Mouse (Mus musculus) hindbrain, embryonic 16.5 days (tissue): ENCODE results near the gene Mfsd4b1. TPM values are rescaled to one million over a fixed set of nuclear protein-coding genes. Genes with fewer than 3 reads are reported as not detected.

Experiments used
- ATAC-seq: fragments of 200-750 bp; cut with Nextera tagmentation; 2 replicates; pipeline ENCODE4 v1.8.0; 2017; ENCODE audit warnings: moderate TSS enrichment, moderate library complexity
- H3K27ac ChIP-seq: fragments of 300-500 bp; sonication (generic); 2 replicates; pipeline ENCODE4 v1.5.1; 2014; ENCODE audit warnings: low read depth, mild to moderate bottlenecking, control low read depth, low read length, moderate library complexity
- H3K27me3 ChIP-seq: fragments of 300-500 bp; sonication (generic); replicated peaks from 2 replicates; pipeline ENCODE4 v1.6.1; 2014; ENCODE audit warnings: low read length; ENCODE audit not compliant: control insufficient read depth, insufficient read depth
- H3K36me3 ChIP-seq: fragments of 300-500 bp; sonication (generic); 2 replicates; pipeline ENCODE4 v1.6.1; 2014; ENCODE audit warnings: mild to moderate bottlenecking, low read length, moderate library complexity, mixed read lengths; ENCODE audit not compliant: control insufficient read depth, insufficient read depth
- H3K4me1 ChIP-seq: fragments of 300-500 bp; sonication (generic); 2 replicates; pipeline ENCODE4 v1.6.1; 2014; ENCODE audit warnings: low read depth, low read length; ENCODE audit not compliant: control insufficient read depth, insufficient read depth
- H3K4me2 ChIP-seq: fragments of 300-500 bp; sonication (generic); 2 replicates; pipeline ENCODE4 v1.6.1; 2014; ENCODE audit warnings: mild to moderate bottlenecking, low read length, control low read depth, moderate library complexity
- H3K4me3 ChIP-seq: fragments of 300-500 bp; sonication (generic); 2 replicates; pipeline ENCODE4 v1.5.1; 2014; ENCODE audit warnings: mild to moderate bottlenecking, low read length, control low read depth, moderate library complexity
- H3K9ac ChIP-seq: fragments of 300-500 bp; sonication (generic); 2 replicates; pipeline ENCODE4 v1.6.1; 2014; ENCODE audit warnings: low read depth, mild to moderate bottlenecking, control low read depth, low read length, moderate library complexity
- H3K9me3 ChIP-seq: fragments of 300-500 bp; sonication (generic); 2 replicates; pipeline ENCODE4 v1.6.1; 2014; ENCODE audit warnings: mild to moderate bottlenecking, low read length, moderate library complexity; ENCODE audit not compliant: control insufficient read depth
- WGBS: fragments of 180-500 bp; shearing (Covaris S2); extraction: QIAGEN DNeasy Blood & Tissue Kit; methylation state at CpG from one replicate; pipeline ENCODE4 v1.1.7; 2014; 5-methylcytosine and 5-hydroxymethylcytosine counted together
- polyA plus RNA-seq: library from polyadenylated mRNA; unstranded; fragments of >200 nt; fragmentation: Nextera tagmentation; extraction: Ambion mirVana; gene quantifications from 2 replicates; pipeline ENCODE4 v1.2.1, GENCODE M21; 2015

Gene Mfsd4b1
- polyA plus RNA-seq, 1 experiment from 2014 or later = 0.46 TPM

- Histone ChIP-seq H3K4me1 (no peaks in the 10 kb centered on the region), H3K4me2 (no peak within 1 kb of the TSS), H3K9me3 (no peaks in the 10 kb centered on the region), H3K27me3 (no peaks in the 10 kb centered on the region), H3K27ac (no peak within 1 kb of the TSS), H3K9ac (no peak within 1 kb of the TSS), H3K36me3 (no peaks in the 10 kb centered on the region), H3K4me3 (no peak within 1 kb of the TSS)
- no peak for ATAC-seq
- 84% methylated on average over 12 of the region's 12 CpGs for WGBS
These were observed 38.6 kb downstream of the Mfsd4b1 start, which contains the start of gene Mfsd4b5 for GRCm38 (mm10) chr10:39986466-39986865. Gene Mfsd4b5 (minus strand): TSS chr10:39986646.

DNA sequence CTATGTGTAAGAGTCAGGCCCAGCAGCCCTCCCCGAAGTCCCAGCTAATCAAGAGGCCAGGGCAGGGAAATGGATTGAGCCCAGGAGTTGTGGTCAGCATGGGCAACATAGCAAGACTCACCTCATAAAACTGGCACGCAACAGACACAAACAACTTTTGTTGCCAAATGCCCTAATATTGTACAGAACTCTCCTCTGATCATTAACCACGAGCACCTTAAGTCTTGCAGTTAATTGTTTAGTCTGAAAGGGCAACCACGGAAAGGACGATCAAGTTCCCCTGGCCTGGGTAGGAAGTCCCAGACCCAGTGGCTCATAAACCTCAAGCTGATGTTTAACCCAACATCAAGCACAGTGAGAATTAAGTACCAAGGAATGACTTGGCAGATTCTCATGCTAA lies 42.5 kb downstream of the Mfsd4b1 start:
- Histone ChIP-seq H3K27ac (no peak overlapping the region), H3K9ac (no peak overlapping the region), H3K4me2 (no peak overlapping the region), H3K27me3 (no peaks in the 10 kb centered on the region), H3K4me1 (no peaks in the 10 kb centered on the region), H3K36me3 (no peaks in the 10 kb centered on the region), H3K9me3 (peaks cover 7% of the 10 kb centered on the region), H3K4me3 (no peak overlapping the region)
- WGBS = 80% methylated on average over 5 of the region's 5 CpGs
- no peak for ATAC-seq

DNA sequence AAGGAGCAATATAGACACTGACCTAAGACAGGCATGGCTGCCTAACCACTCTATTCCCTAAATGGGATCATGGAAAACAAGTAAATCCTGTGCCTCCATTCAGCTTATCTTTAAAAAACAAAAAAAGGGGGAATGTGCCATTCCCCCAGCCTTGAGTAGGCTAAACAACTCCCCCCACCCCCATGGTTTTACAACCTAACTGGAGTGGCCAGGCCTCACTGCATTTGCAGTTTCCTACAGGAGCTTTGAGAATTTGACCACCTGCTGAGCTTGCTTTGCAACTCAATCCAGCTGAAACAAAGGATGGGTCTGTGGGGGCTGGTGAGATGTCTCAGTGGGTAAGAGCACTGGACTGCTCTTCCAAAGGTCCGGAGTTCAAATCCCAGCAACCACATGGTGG lies 46.8 kb downstream of the Mfsd4b1 start:
- 96% methylated on average over 1 of the region's 1 CpGs for WGBS

GRCm38 (mm10) chr10:39977346-39977745 lies 47.7 kb downstream of the Mfsd4b1 start:
- Histone ChIP-seq H3K9ac (no peak overlapping the region), H3K4me2 (no peak overlapping the region), H3K4me1 (no peaks in the 10 kb centered on the region), H3K27ac (no peak overlapping the region), H3K4me3 (no peak overlapping the region), H3K9me3 (peaks cover 8% of the 10 kb centered on the region), H3K27me3 (no peaks in the 10 kb centered on the region), H3K36me3 (no peaks in the 10 kb centered on the region)
- ATAC-seq = no peak
- WGBS = 98% methylated on average over 4 of the region's 4 CpGs

More for the DNA sequence above, 46.8 kb downstream of the Mfsd4b1 start:
- no peak overlapping the region for H3K4me2 ChIP-seq
- H3K27me3 ChIP-seq = no peaks in the 10 kb centered on the region
- no peaks in the 10 kb centered on the region for H3K36me3 ChIP-seq
- no peak overlapping the region for H3K4me3 ChIP-seq
- H3K4me1 ChIP-seq = no peaks in the 10 kb centered on the region
- peaks cover 8% of the 10 kb centered on the region for H3K9me3 ChIP-seq
- H3K9ac ChIP-seq = no peak overlapping the region
- no peak overlapping the region for H3K27ac ChIP-seq
- ATAC-seq = no peak

DNA sequence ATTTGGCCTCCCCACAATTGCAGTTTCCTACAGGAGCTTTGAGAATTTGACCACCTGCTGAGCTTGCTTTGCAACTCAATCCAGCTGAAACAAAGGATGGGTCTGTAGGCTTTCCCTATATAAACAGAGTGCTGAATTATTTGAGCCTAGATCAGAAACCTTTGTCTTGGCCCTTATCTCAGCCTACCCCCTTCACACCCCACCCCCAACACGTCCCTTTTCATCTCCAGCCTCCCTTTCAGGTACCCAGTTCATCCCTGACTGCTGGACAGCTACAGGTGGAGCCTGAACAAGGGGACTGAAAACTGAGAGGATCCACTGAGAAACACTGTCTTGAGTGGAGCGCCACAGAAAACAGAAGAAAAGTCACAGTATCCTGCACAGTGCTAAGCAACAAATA lies 49.3 kb downstream of the Mfsd4b1 start:
- H3K9me3 ChIP-seq = peaks cover 8% of the 10 kb centered on the region
- no peak overlapping the region for H3K4me3 ChIP-seq
- H3K36me3 ChIP-seq = no peaks in the 10 kb centered on the region
- H3K27ac ChIP-seq = no peak overlapping the region
- H3K4me1 ChIP-seq = no peaks in the 10 kb centered on the region
- ATAC-seq = no peak
- 40% methylated on average over 2 of the region's 2 CpGs for WGBS
- no peak overlapping the region for H3K9ac ChIP-seq
- no peak overlapping the region for H3K4me2 ChIP-seq
- H3K27me3 ChIP-seq = no peaks in the 10 kb centered on the region

GRCm38 (mm10) chr10:39974982-39975381 lies 50.1 kb downstream of the Mfsd4b1 start:
- no peak for ATAC-seq
- H3K27me3 ChIP-seq = no peaks in the 10 kb centered on the region
- H3K4me2 ChIP-seq = no peak overlapping the region
- H3K36me3 ChIP-seq = no peaks in the 10 kb centered on the region
- peaks cover 8% of the 10 kb centered on the region for H3K9me3 ChIP-seq
- no peaks in the 10 kb centered on the region for H3K4me1 ChIP-seq
- no peak overlapping the region for H3K9ac ChIP-seq
- WGBS = 62% methylated on average over 11 of the region's 11 CpGs
- no peak overlapping the region for H3K27ac ChIP-seq
- H3K4me3 ChIP-seq = no peak overlapping the region

DNA sequence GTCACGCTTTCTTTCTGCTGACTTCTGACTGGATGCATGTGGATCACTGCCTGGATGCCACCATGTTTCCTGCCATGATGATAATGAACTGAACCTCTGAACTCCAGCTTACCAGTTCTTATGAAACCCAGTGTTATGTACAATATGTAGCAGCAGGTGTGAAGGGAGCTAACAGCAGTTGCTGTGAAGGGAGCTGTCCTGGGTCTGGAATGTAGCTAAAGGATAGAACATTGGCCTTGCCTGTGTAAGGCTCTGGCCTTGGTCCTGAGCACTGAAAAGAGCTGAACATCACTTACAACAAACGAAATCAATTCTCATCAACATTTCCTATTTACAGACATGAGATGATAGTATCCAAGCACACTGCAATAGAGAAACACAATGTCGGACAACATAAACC lies 57.6 kb downstream of the Mfsd4b1 start:
- H3K27me3 ChIP-seq = no peaks in the 10 kb centered on the region
- WGBS = 86% methylated on average over 3 of the region's 3 CpGs
- ATAC-seq = no peak
- no peaks in the 10 kb centered on the region for H3K4me1 ChIP-seq
- no peak overlapping the region for H3K4me3 ChIP-seq
- H3K4me2 ChIP-seq = no peak overlapping the region
- no peak overlapping the region for H3K27ac ChIP-seq
- no peak overlapping the region for H3K9ac ChIP-seq
- no peaks in the 10 kb centered on the region for H3K9me3 ChIP-seq
- H3K36me3 ChIP-seq = no peaks in the 10 kb centered on the region

DNA sequence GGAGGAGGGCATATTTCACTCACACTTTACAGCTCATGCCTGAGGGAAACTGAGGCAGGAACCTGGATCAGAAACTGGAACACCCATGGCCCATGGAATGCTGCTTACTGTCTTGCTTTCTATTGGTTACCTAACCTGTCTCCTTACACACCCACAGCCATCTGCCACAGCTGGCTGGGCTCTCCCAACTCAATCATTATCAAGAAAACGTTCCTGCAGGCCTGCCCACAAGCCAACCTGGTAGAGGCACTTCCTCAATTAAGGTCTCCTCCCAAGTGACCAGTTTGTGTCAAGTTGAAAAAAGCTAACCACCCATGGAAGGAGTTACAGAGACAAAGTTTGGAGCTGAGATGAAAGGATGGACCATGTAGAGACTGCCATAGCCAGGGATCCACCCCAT lies 63.2 kb downstream of the Mfsd4b1 start:
- H3K9me3 ChIP-seq = no peaks in the 10 kb centered on the region
- H3K4me1 ChIP-seq = no peaks in the 10 kb centered on the region; the same call in 1 of the 2 replicates
- no peak overlapping the region for H3K9ac ChIP-seq
- H3K27ac ChIP-seq = no peak overlapping the region
- no peaks in the 10 kb centered on the region for H3K36me3 ChIP-seq
- H3K4me3 ChIP-seq = no peak overlapping the region
- WGBS = 41% methylated on average over 1 of the region's 1 CpGs
- H3K27me3 ChIP-seq = no peaks in the 10 kb centered on the region
- ATAC-seq = no peak
- H3K4me2 ChIP-seq = no peak overlapping the region

GRCm38 (mm10) chr10:39960441-39960822 lies 64.6 kb downstream of the Mfsd4b1 start:
- H3K9me3 ChIP-seq = no peaks in the 10 kb centered on the region
- H3K9ac ChIP-seq = no peak overlapping the region
- H3K4me1 ChIP-seq = no peaks in the 10 kb centered on the region; the same call in 1 of the 2 replicates
- no peak overlapping the region for H3K27ac ChIP-seq
- 44% methylated on average over 11 of the region's 11 CpGs for WGBS
- peak; percentile 70 for ATAC-seq
- peak overlapping the region; percentile 64 for H3K4me3 ChIP-seq
- H3K27me3 ChIP-seq = no peaks in the 10 kb centered on the region
- H3K36me3 ChIP-seq = no peaks in the 10 kb centered on the region
- peak overlapping the region; percentile 100 for H3K4me2 ChIP-seq
